Mouse (Mus musculus): Measurements from ENCODE around the gene Tnfsf12. TPM values are rescaled to one million over a fixed set of nuclear protein-coding genes. Genes with fewer than 3 reads are reported as not detected.

Tnfsf12 gene
- total and polyA plus RNA-seq, 2 experiments from 2014 or later: 5.0 to 7.1 TPM

GRCm38 (mm10) chr11:69681314-69682208, 14.1 kb downstream of the Tnfsf12 start, which contains the start of gene Senp3:
TSS of gene Senp3 (minus strand) at chr11:69682084.
- Histone ChIP-seq H3K27ac (peak within 1 kb of the TSS; percentile 84), H3K4me1 (ENCODE audit: insufficient read depth, low read length) (peaks cover 28% of the 10 kb centered on the region), H3K27me3 (ENCODE audit: insufficient read depth, low read length) (no peaks in the 10 kb centered on the region), H3K9ac (replicated peaks; ENCODE audit: low read length) (peak within 1 kb of the TSS; percentile 76), H3K4me2 (ENCODE audit: low read depth, low read length) (peak within 1 kb of the TSS; percentile 83), H3K4me3 (ENCODE audit: low read length) (peak within 1 kb of the TSS; percentile 79), H3K36me3 (ENCODE audit: insufficient read depth, low read length) (peaks cover 21% of the 10 kb centered on the region; the same call in 1 of the 2 replicates), H3K9me3 (ENCODE audit: low read length) (no peaks in the 10 kb centered on the region)
- ATAC-seq (peak; percentile 97), DNase-seq (ENCODE audit: low spot score) (peak; percentile 99)
- no peak for TF ChIP-seq CTCF (IDR thresholded peaks at IDR 0.05; ENCODE audit: low read depth)
- under 1% methylated on average over 73 of the region's 80 CpGs for WGBS

- H3K4me2 ChIP-seq (ENCODE audit: low read depth, low read length): peak overlapping the region; percentile 83
- no peaks in the 10 kb centered on the region for H3K9me3 ChIP-seq (ENCODE audit: low read length)
- 0 out of 2 replicates have a peak, but pooled peaks have one; percentile 5 for TF ChIP-seq CTCF (IDR thresholded peaks at IDR 0.05; ENCODE audit: low read depth)
- ATAC-seq: no peak
- no peak for DNase-seq (ENCODE audit: low spot score)
- H3K36me3 ChIP-seq (ENCODE audit: insufficient read depth, low read length): peaks cover 33% of the 10 kb centered on the region; the same call in 1 of the 2 replicates
- peak overlapping the region; percentile 79; the same call in 1 of the 2 replicates for H3K4me3 ChIP-seq (ENCODE audit: low read length)
- H3K27ac ChIP-seq: no peak overlapping the region
- 90% methylated on average over 30 of the region's 30 CpGs for WGBS
- H3K27me3 ChIP-seq (ENCODE audit: insufficient read depth, low read length): no peaks in the 10 kb centered on the region
- H3K9ac ChIP-seq (replicated peaks; ENCODE audit: low read length): no peak overlapping the region
- H3K4me1 ChIP-seq (ENCODE audit: insufficient read depth, low read length): peaks cover 25% of the 10 kb centered on the region
Measured at GRCm38 (mm10) chr11:69680136-69680855, 15.4 kb downstream of the Tnfsf12 start.

- Histone ChIP-seq H3K4me3 (ENCODE audit: low read length) (no peak overlapping the region), H3K9me3 (ENCODE audit: low read length) (no peaks in the 10 kb centered on the region), H3K4me1 (ENCODE audit: insufficient read depth, low read length) (peaks cover 19% of the 10 kb centered on the region; the same call in 1 of the 2 replicates), H3K9ac (replicated peaks; ENCODE audit: low read length) (no peak overlapping the region), H3K36me3 (ENCODE audit: insufficient read depth, low read length) (peaks cover 44% of the 10 kb centered on the region), H3K4me2 (ENCODE audit: low read depth, low read length) (no peak overlapping the region), H3K27ac (no peak overlapping the region), H3K27me3 (ENCODE audit: insufficient read depth, low read length) (no peaks in the 10 kb centered on the region)
- DNase-seq (ENCODE audit: low spot score) (no peak), ATAC-seq (no peak)
- TF ChIP-seq CTCF (IDR thresholded peaks at IDR 0.05; ENCODE audit: low read depth): no peak
- WGBS: 90% methylated on average over 2 of the region's 2 CpGs
Measured at GRCm38 (mm10) chr11:69679144-69679543, 16.5 kb downstream of the Tnfsf12 start.

GRCm38 (mm10) chr11:69672211-69672706, 23.4 kb downstream of the Tnfsf12 start, which contains the start of gene Eif4a1:
TSS of gene Eif4a1 (minus strand) at chr11:69672423.
- peak; percentile 100 for DNase-seq (ENCODE audit: low spot score)
- Histone ChIP-seq H3K9ac (replicated peaks; ENCODE audit: low read length) (peak within 1 kb of the TSS; percentile 100), H3K36me3 (ENCODE audit: insufficient read depth, low read length) (peaks cover 63% of the 10 kb centered on the region), H3K9me3 (ENCODE audit: low read length) (no peaks in the 10 kb centered on the region), H3K27me3 (ENCODE audit: insufficient read depth, low read length) (no peaks in the 10 kb centered on the region), H3K4me1 (ENCODE audit: insufficient read depth, low read length) (peaks cover 5% of the 10 kb centered on the region; the same call in 1 of the 2 replicates), H3K4me3 (ENCODE audit: low read length) (peak within 1 kb of the TSS; percentile 98), H3K4me2 (ENCODE audit: low read depth, low read length) (peak within 1 kb of the TSS; percentile 90), H3K27ac (peak within 1 kb of the TSS; percentile 99)
- TF ChIP-seq CTCF (IDR thresholded peaks at IDR 0.05; ENCODE audit: low read depth): peak; percentile 8; the same call in 1 of the 2 replicates
- WGBS: under 1% methylated on average over 36 of the region's 36 CpGs
- peak; percentile 97 for ATAC-seq

GRCm38 (mm10) chr11:69671726-69672124, 23.9 kb downstream of the Tnfsf12 start:
- no peaks in the 10 kb centered on the region for H3K27me3 ChIP-seq (ENCODE audit: insufficient read depth, low read length)

More at GRCm38 (mm10) chr11:69671726-69672124, 23.9 kb downstream of the Tnfsf12 start:
- H3K36me3 ChIP-seq (ENCODE audit: insufficient read depth, low read length): peaks cover 61% of the 10 kb centered on the region
- peak; percentile 6 for ATAC-seq
- WGBS: under 1% methylated on average over 40 of the region's 43 CpGs
- no peak for TF ChIP-seq CTCF (IDR thresholded peaks at IDR 0.05; ENCODE audit: low read depth)
- H3K9ac ChIP-seq (replicated peaks; ENCODE audit: low read length): peak overlapping the region; percentile 100
- H3K27ac ChIP-seq: peak overlapping the region; percentile 99
- H3K4me3 ChIP-seq (ENCODE audit: low read length): peak overlapping the region; percentile 98
- DNase-seq (ENCODE audit: low spot score): no peak
- peak overlapping the region; percentile 90 for H3K4me2 ChIP-seq (ENCODE audit: low read depth, low read length)
- peaks cover 5% of the 10 kb centered on the region; the same call in 1 of the 2 replicates for H3K4me1 ChIP-seq (ENCODE audit: insufficient read depth, low read length)
- H3K9me3 ChIP-seq (ENCODE audit: low read length): no peaks in the 10 kb centered on the region

All from hindbrain, postnatal 0 days (tissue).